Mouse (Mus musculus): ENCODE data around the gene Tgfbr3. TPM values are rescaled to one million over a fixed set of nuclear protein-coding genes. Genes with fewer than 3 reads are reported as not detected.
A peak's percentile ranks its signal among the peaks of the same experiment; 100 is the strongest.

The Tgfbr3 gene
- polyA plus RNA-seq, 1 experiment from 2014 or later: 7.2 TPM

- Histone ChIP-seq H3K4me1 (peaks cover 27% of the 10 kb centered on the region), H3K27me3 (ENCODE audit: low read depth, poor library complexity, severe bottlenecking) (peaks cover 10% of the 10 kb centered on the region; the same call in 1 of the 2 replicates), H3K4me3 (no peak overlapping the region), H3K9me3 (replicated peaks) (no peaks in the 10 kb centered on the region), H3K36me3 (no peaks in the 10 kb centered on the region), H3K27ac (replicated peaks) (no peak overlapping the region)
- WGBS: 83% methylated on average over 6 of the region's 6 CpGs
- DNase-seq (ENCODE audit: low spot score): no peak
Measured at GRCm38 (mm10) chr5:107099076-107099475, 190.4 kb downstream of the Tgfbr3 start.

GRCm38 (mm10) chr5:107098007-107098406 lies 191.4 kb downstream of the Tgfbr3 start:
- WGBS: 71% methylated on average over 5 of the region's 5 CpGs
- Histone ChIP-seq H3K27me3 (ENCODE audit: low read depth, poor library complexity, severe bottlenecking) (peaks cover 10% of the 10 kb centered on the region; the same call in 1 of the 2 replicates), H3K36me3 (no peaks in the 10 kb centered on the region), H3K4me3 (no peak overlapping the region), H3K9me3 (replicated peaks) (no peaks in the 10 kb centered on the region), H3K27ac (replicated peaks) (no peak overlapping the region), H3K4me1 (peaks cover 27% of the 10 kb centered on the region)
- no peak for DNase-seq (ENCODE audit: low spot score)

- no peak for DNase-seq (ENCODE audit: low spot score)
- no peaks in the 10 kb centered on the region for H3K9me3 ChIP-seq (replicated peaks)
- H3K4me1 ChIP-seq: peaks cover 27% of the 10 kb centered on the region
- H3K4me3 ChIP-seq: no peak overlapping the region
- no peaks in the 10 kb centered on the region for H3K36me3 ChIP-seq
- peaks cover 10% of the 10 kb centered on the region; the same call in 1 of the 2 replicates for H3K27me3 ChIP-seq (ENCODE audit: low read depth, poor library complexity, severe bottlenecking)
- 90% methylated on average over 7 of the region's 7 CpGs for WGBS
- H3K27ac ChIP-seq (replicated peaks): no peak overlapping the region
Measured at GRCm38 (mm10) chr5:107097314-107097713, 192.1 kb downstream of the Tgfbr3 start.

GRCm38 (mm10) chr5:107094233-107094632 lies 195.2 kb downstream of the Tgfbr3 start:
- no peaks in the 10 kb centered on the region for H3K9me3 ChIP-seq (replicated peaks)
- no peaks in the 10 kb centered on the region for H3K36me3 ChIP-seq
- peaks cover 24% of the 10 kb centered on the region for H3K4me1 ChIP-seq
- peaks cover 10% of the 10 kb centered on the region; the same call in 1 of the 2 replicates for H3K27me3 ChIP-seq (ENCODE audit: low read depth, poor library complexity, severe bottlenecking)
- DNase-seq (ENCODE audit: low spot score): no peak
- no peak overlapping the region for H3K4me3 ChIP-seq
- WGBS: 27% methylated on average over 5 of the region's 5 CpGs
- no peak overlapping the region; the same call in 1 of the 2 replicates for H3K27ac ChIP-seq (replicated peaks)

GRCm38 (mm10) chr5:107093253-107093652 lies 196.2 kb downstream of the Tgfbr3 start:
- 87% methylated on average over 3 of the region's 3 CpGs for WGBS
- H3K36me3 ChIP-seq: no peaks in the 10 kb centered on the region
- no peak overlapping the region for H3K4me3 ChIP-seq
- H3K27me3 ChIP-seq (ENCODE audit: low read depth, poor library complexity, severe bottlenecking): peaks cover 10% of the 10 kb centered on the region; the same call in 1 of the 2 replicates
- no peak for DNase-seq (ENCODE audit: low spot score)
- no peaks in the 10 kb centered on the region for H3K9me3 ChIP-seq (replicated peaks)
- no peak overlapping the region for H3K27ac ChIP-seq (replicated peaks)
- H3K4me1 ChIP-seq: peaks cover 27% of the 10 kb centered on the region

- Histone ChIP-seq H3K27ac (replicated peaks) (no peak overlapping the region), H3K9me3 (replicated peaks) (no peaks in the 10 kb centered on the region), H3K27me3 (ENCODE audit: low read depth, poor library complexity, severe bottlenecking) (peaks cover 10% of the 10 kb centered on the region; the same call in 1 of the 2 replicates), H3K4me1 (peaks cover 32% of the 10 kb centered on the region), H3K36me3 (no peaks in the 10 kb centered on the region), H3K4me3 (no peak overlapping the region)
- no peak for DNase-seq (ENCODE audit: low spot score)
- 87% methylated on average over 8 of the region's 8 CpGs for WGBS
Measured at GRCm38 (mm10) chr5:107092137-107092536, 197.3 kb downstream of the Tgfbr3 start.

- no peak for DNase-seq (ENCODE audit: low spot score)
- Histone ChIP-seq H3K27me3 (ENCODE audit: low read depth, poor library complexity, severe bottlenecking) (no peaks in the 10 kb centered on the region; the same call in 1 of the 2 replicates), H3K9me3 (replicated peaks) (no peaks in the 10 kb centered on the region), H3K27ac (replicated peaks) (no peak overlapping the region), H3K4me3 (no peak overlapping the region), H3K36me3 (no peaks in the 10 kb centered on the region), H3K4me1 (peaks cover 21% of the 10 kb centered on the region)
- 39% methylated on average over 5 of the region's 5 CpGs for WGBS
Measured at GRCm38 (mm10) chr5:107089966-107090365, 199.5 kb downstream of the Tgfbr3 start.

- no peaks in the 10 kb centered on the region for H3K9me3 ChIP-seq (replicated peaks)
- peaks cover 15% of the 10 kb centered on the region for H3K4me1 ChIP-seq
- H3K27ac ChIP-seq (replicated peaks): peak overlapping the region; percentile 52; the same call in 1 of the 2 replicates
- no peaks in the 10 kb centered on the region; the same call in 1 of the 2 replicates for H3K27me3 ChIP-seq (ENCODE audit: low read depth, poor library complexity, severe bottlenecking)
- no peak overlapping the region for H3K4me3 ChIP-seq
- no peak for DNase-seq (ENCODE audit: low spot score)
- WGBS: 39% methylated on average over 12 of the region's 12 CpGs
- no peaks in the 10 kb centered on the region for H3K36me3 ChIP-seq
Measured at GRCm38 (mm10) chr5:107087829-107088808, 201.3 kb downstream of the Tgfbr3 start.

GRCm38 (mm10) chr5:107087291-107087690 lies 202.1 kb downstream of the Tgfbr3 start:
- 58% methylated on average over 2 of the region's 2 CpGs for WGBS
- peaks cover 17% of the 10 kb centered on the region for H3K4me1 ChIP-seq
- no peaks in the 10 kb centered on the region for H3K36me3 ChIP-seq
- no peak for DNase-seq (ENCODE audit: low spot score)
- H3K4me3 ChIP-seq: no peak overlapping the region
- H3K9me3 ChIP-seq (replicated peaks): no peaks in the 10 kb centered on the region
- no peaks in the 10 kb centered on the region; the same call in 1 of the 2 replicates for H3K27me3 ChIP-seq (ENCODE audit: low read depth, poor library complexity, severe bottlenecking)
- H3K27ac ChIP-seq (replicated peaks): 0 out of 2 replicates have a peak overlapping the region, but pooled peaks have one; percentile 28

- no peaks in the 10 kb centered on the region for H3K36me3 ChIP-seq
- no peak overlapping the region for H3K4me3 ChIP-seq
- WGBS: 92% methylated on average over 5 of the region's 5 CpGs
- no peaks in the 10 kb centered on the region for H3K27me3 ChIP-seq (ENCODE audit: low read depth, poor library complexity, severe bottlenecking)
- H3K4me1 ChIP-seq: peaks cover 24% of the 10 kb centered on the region
- no peaks in the 10 kb centered on the region for H3K9me3 ChIP-seq (replicated peaks)
- H3K27ac ChIP-seq (replicated peaks): no peak overlapping the region
- DNase-seq (ENCODE audit: low spot score): no peak
Measured at GRCm38 (mm10) chr5:107086166-107086565, 203.3 kb downstream of the Tgfbr3 start.

- Histone ChIP-seq H3K4me1 (peaks cover 37% of the 10 kb centered on the region), H3K27ac (replicated peaks) (no peak overlapping the region), H3K9me3 (replicated peaks) (no peaks in the 10 kb centered on the region), H3K36me3 (no peaks in the 10 kb centered on the region), H3K4me3 (no peak overlapping the region), H3K27me3 (ENCODE audit: low read depth, poor library complexity, severe bottlenecking) (no peaks in the 10 kb centered on the region)
- 87% methylated on average over 4 of the region's 4 CpGs for WGBS
- DNase-seq (ENCODE audit: low spot score): no peak
Measured at GRCm38 (mm10) chr5:107084431-107084830, 205.0 kb downstream of the Tgfbr3 start.

- Histone ChIP-seq H3K4me3 (no peak overlapping the region), H3K4me1 (peaks cover 25% of the 10 kb centered on the region), H3K9me3 (replicated peaks) (no peaks in the 10 kb centered on the region), H3K27me3 (ENCODE audit: low read depth, poor library complexity, severe bottlenecking) (no peaks in the 10 kb centered on the region), H3K36me3 (no peaks in the 10 kb centered on the region), H3K27ac (replicated peaks) (no peak overlapping the region)
- WGBS: 77% methylated on average over 3 of the region's 3 CpGs
- DNase-seq (ENCODE audit: low spot score): no peak
Measured at GRCm38 (mm10) chr5:107082011-107082410, 207.4 kb downstream of the Tgfbr3 start.
